In the genomic region with DNA sequence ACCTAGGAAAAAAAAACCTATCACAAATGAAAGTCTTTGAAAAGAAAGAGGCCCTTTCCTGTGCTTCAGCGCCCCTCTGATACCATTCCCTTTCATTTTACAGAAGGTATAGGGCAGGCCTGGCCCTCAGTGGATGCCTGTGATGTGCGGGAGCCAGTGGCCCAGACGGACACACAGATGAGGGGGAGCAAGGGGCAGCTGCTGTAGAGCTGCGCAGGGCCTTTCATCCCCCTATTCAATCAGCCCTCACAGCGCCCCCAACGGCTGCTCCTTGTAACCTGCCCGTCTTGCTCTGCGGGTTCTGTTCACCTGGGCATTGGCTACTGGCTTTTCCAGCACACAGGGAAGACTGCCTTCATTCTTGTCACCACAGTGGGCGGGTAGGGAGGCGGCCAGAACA, we compare ENCODE assay signal across 9 mouse cellular contexts.
DNase-seq lines count a peak whose midpoint lies in the region; ATAC-seq lines count a peak whose summit lies in the region.
"Had no signal": no experiment of that assay in that cellular context is flagged by ENCODE, and none has a peak within 500 bp of the region (broad histone marks: within the 10 kb centered on the region; RNA-seq: fewer than 3 reads in every experiment).

No protein-coding gene starts in this region.

- H3K27me3 ChIP-seq in midbrain, embryonic 10.5 days (ENCODE audit: low read depth, poor library complexity, severe bottlenecking) = no peaks in the 10 kb centered on the region
- no peaks in the 10 kb centered on the region for H3K27me3 ChIP-seq in midbrain, embryonic 14.5 days (ENCODE audit: control insufficient read depth, insufficient read depth, low read length)
- H3K27me3 ChIP-seq in forebrain, embryonic 14.5 days (replicated peaks; ENCODE audit: control insufficient read depth, insufficient read depth, low read length) = no peaks in the 10 kb centered on the region
- H3K27me3 ChIP-seq: megakaryocyte, embryonic 14.5 days had no signal

- H3K4me2 ChIP-seq in midbrain, embryonic 14.5 days (ENCODE audit: low read length) = no peak overlapping the region
- no peak overlapping the region for H3K4me2 ChIP-seq in forebrain, embryonic 14.5 days (ENCODE audit: low read length)

- H3K27ac ChIP-seq in midbrain, embryonic 10.5 days (replicated peaks) = peak overlapping the region; percentile 39; the same call in 1 of the 2 replicates
- H3K27ac ChIP-seq in midbrain, embryonic 14.5 days (replicated peaks; ENCODE audit: low read depth, low read length) = no peak overlapping the region
- no peak overlapping the region; the same call in 1 of the 2 replicates for H3K27ac ChIP-seq in forebrain, embryonic 14.5 days (ENCODE audit: low read depth, low read length)

- peak; percentile 66 to 70 for DNase-seq in cerebellum, postnatal 10 days
- peak; percentile 47 for DNase-seq in midbrain, embryonic 10.5 days (ENCODE audit: low spot score)
- no peak for DNase-seq in midbrain, embryonic 14.5 days
- DNase-seq in forebrain, embryonic 14.5 days (ENCODE audit: low spot score) = peak; percentile 40
- DNase-seq in retina, embryonic 14.5 days (ENCODE audit: low spot score) = peak; percentile 40
- DNase-seq in B cell, adult 2 months = no peak

- H3K9ac ChIP-seq in midbrain, embryonic 14.5 days (replicated peaks; ENCODE audit: low read length) = no peak overlapping the region
- H3K9ac ChIP-seq in forebrain, embryonic 14.5 days (ENCODE audit: low read length) = no peak overlapping the region

- H3K4me1 ChIP-seq in midbrain, embryonic 10.5 days = peaks cover 14% of the 10 kb centered on the region
- H3K4me1 ChIP-seq in midbrain, embryonic 14.5 days (ENCODE audit: control insufficient read depth, insufficient read depth, low read length) = no peaks in the 10 kb centered on the region
- H3K4me1 ChIP-seq in forebrain, embryonic 14.5 days (ENCODE audit: control insufficient read depth, insufficient read depth, low read length) = no peaks in the 10 kb centered on the region

- H3K36me3 ChIP-seq in midbrain, embryonic 10.5 days = no peaks in the 10 kb centered on the region
- no peaks in the 10 kb centered on the region for H3K36me3 ChIP-seq in midbrain, embryonic 14.5 days (ENCODE audit: control insufficient read depth, insufficient read depth, low read length)
- no peaks in the 10 kb centered on the region for H3K36me3 ChIP-seq in forebrain, embryonic 14.5 days (ENCODE audit: control insufficient read depth, insufficient read depth, low read length)

- no peaks in the 10 kb centered on the region for H3K9me3 ChIP-seq in midbrain, embryonic 10.5 days (replicated peaks)
- H3K9me3 ChIP-seq in midbrain, embryonic 14.5 days (ENCODE audit: control insufficient read depth, low read length) = no peaks in the 10 kb centered on the region
- no peaks in the 10 kb centered on the region for H3K9me3 ChIP-seq in forebrain, embryonic 14.5 days (replicated peaks; ENCODE audit: control insufficient read depth, low read length)
- H3K9me3 ChIP-seq: megakaryocyte, embryonic 14.5 days had no signal

- ATAC-seq in cerebellum, adult (ENCODE audit: insufficient number of reproducible peaks, low FRiP score, low TSS enrichment) = no peak
- ATAC-seq in midbrain, embryonic 14.5 days (ENCODE audit: low FRiP score, low TSS enrichment) = no peak
- peak; percentile 58; the same call in 1 of the 2 replicates for ATAC-seq in forebrain, embryonic 14.5 days
- ATAC-seq in inflammation-experienced regulatory T-cells, adult 6 months = no peak

- WGBS in midbrain, embryonic 10.5 days = 19% methylated on average over 10 of the region's 10 CpGs
- 22% methylated on average over 10 of the region's 10 CpGs for WGBS in midbrain, embryonic 14.5 days
- WGBS in forebrain, embryonic 14.5 days = 17% methylated on average over 10 of the region's 10 CpGs

- no peak overlapping the region for H3K4me3 ChIP-seq in midbrain, embryonic 10.5 days
- no peak overlapping the region for H3K4me3 ChIP-seq in midbrain, embryonic 14.5 days (replicated peaks; ENCODE audit: low read depth, low read length)
- H3K4me3 ChIP-seq in forebrain, embryonic 14.5 days (ENCODE audit: low read depth, low read length) = no peak overlapping the region
- H3K4me3 ChIP-seq: megakaryocyte, embryonic 14.5 days had no signal

Comparison
In these comparisons a context has a peak if more than half of its experiments do, and no peak if none do; other contexts are left out.
1. DNase-seq: peak in cerebellum, postnatal 10 days (2 of 2), midbrain, embryonic 10.5 days (single experiment), forebrain, embryonic 14.5 days (single experiment) and retina, embryonic 14.5 days (single experiment); none in midbrain, embryonic 14.5 days (single experiment) and B cell, adult 2 months (0 of 2).